15 mouse cellular contexts compared by ENCODE assay signal in genomic region chr10:17528116-17528515, GRCm38 (mm10).
DNase-seq lines count a peak whose midpoint lies in the region; ATAC-seq and TF ChIP-seq lines count a peak whose summit lies in the region.
"Had no signal": no experiment of that assay in that cellular context is flagged by ENCODE, and none has a peak within 500 bp of the region (broad histone marks: within the 10 kb centered on the region; RNA-seq: fewer than 3 reads in every experiment).

No protein-coding gene starts in this region.

- WGBS in heart, adult 2 months: 10% methylated on average over 2 of the region's 2 CpGs
- WGBS in small intestine, adult 2 months: 55% methylated on average over 2 of the region's 2 CpGs

- TF ChIP-seq POLR2A in heart, adult 2 months (IDR thresholded peaks at IDR 0.05; ENCODE audit: insufficient read depth, low read depth, low read length): no peak
- no peak for TF ChIP-seq POLR2A in small intestine, adult 2 months (IDR thresholded peaks at IDR 0.05; ENCODE audit: low read depth, low read length)

- no peaks in the 10 kb centered on the region for H3K79me2 ChIP-seq in heart, adult 2 months (replicated peaks; ENCODE audit: control insufficient read depth, insufficient read depth, low read length)

- ATAC-seq in common myeloid progenitor, adult 5-6 weeks (replicated peaks; ENCODE audit: low read depth, poor library complexity, severe bottlenecking): peak; percentile 72
- ATAC-seq: CD4-positive, CD25-positive, alpha-beta regulatory T cell, adult 4 months; forebrain, embryonic 15.5 days; midbrain, embryonic 15.5 days; Patski had no signal

- intact Hi-C loops in heart, adult 2 months (cut with DNase I): no loop called here

- no peaks in the 10 kb centered on the region for H3K36me3 ChIP-seq in heart, adult 2 months (ENCODE audit: control insufficient read depth, insufficient read depth, low read length)
- no peaks in the 10 kb centered on the region for H3K36me3 ChIP-seq in small intestine, adult 2 months (ENCODE audit: control insufficient read depth, insufficient read depth, low read length)
- H3K36me3 ChIP-seq: embryonic facial prominence, embryonic 15.5 days; forebrain, embryonic 15.5 days; midbrain, embryonic 15.5 days had no signal

- H3K27me3 ChIP-seq in heart, adult 2 months (ENCODE audit: control insufficient read depth, insufficient read depth, low read length): no peaks in the 10 kb centered on the region
- H3K27me3 ChIP-seq in small intestine, adult 2 months (ENCODE audit: control insufficient read depth, insufficient read depth, low read length): no peaks in the 10 kb centered on the region
- H3K27me3 ChIP-seq: embryonic facial prominence, embryonic 15.5 days; forebrain, embryonic 15.5 days; midbrain, embryonic 15.5 days; Patski had no signal

- H3K27ac ChIP-seq in heart, adult 2 months: no peak overlapping the region
- H3K27ac ChIP-seq in small intestine, adult 2 months (ENCODE audit: insufficient read depth, low read depth, low read length): 0 out of 2 replicates have a peak overlapping the region, but pooled peaks have one; percentile 5
- H3K27ac ChIP-seq: embryonic facial prominence, embryonic 15.5 days; forebrain, embryonic 15.5 days; layer of hippocampus, adult 2 months; midbrain, embryonic 15.5 days had no signal

- no peaks in the 10 kb centered on the region; the same call in none of the 2 replicates for H3K4me1 ChIP-seq in heart, adult 2 months (ENCODE audit: control insufficient read depth, insufficient read depth, low read length)
- H3K4me1 ChIP-seq in small intestine, adult 2 months (ENCODE audit: control insufficient read depth, insufficient read depth, insufficient read length, low read length): peaks cover 12% of the 10 kb centered on the region
- H3K4me1 ChIP-seq: embryonic facial prominence, embryonic 15.5 days; forebrain, embryonic 15.5 days; midbrain, embryonic 15.5 days had no signal

- DNase-seq in heart, adult 11 months: peak; percentile 93
- DNase-seq in heart, adult 2 months: no peak
- DNase-seq in kidney, postnatal 10 days: peak; percentile 41
- no peak for DNase-seq in kidney, adult 9 months
- no peak for DNase-seq in layer of hippocampus, adult 8-10 months (ENCODE audit: low spot score in 2 of 2)
- DNase-seq in testis, postnatal 10 days (ENCODE audit: low spot score): no peak
- DNase-seq: cerebellum, adult 9-11 months had no signal

- H3K9ac ChIP-seq in heart, adult 2 months (ENCODE audit: low read depth, low read length): no peak overlapping the region
- H3K9ac ChIP-seq: embryonic facial prominence, embryonic 15.5 days; forebrain, embryonic 15.5 days; midbrain, embryonic 15.5 days had no signal

- TF ChIP-seq EP300 in heart, adult 2 months (IDR thresholded peaks at IDR 0.05; ENCODE audit: insufficient read depth, low read depth, low read length): no peak

- no peak overlapping the region for H3K4me3 ChIP-seq in heart, adult 2 months
- no peak overlapping the region for H3K4me3 ChIP-seq in small intestine, adult 2 months (ENCODE audit: low read depth, low read length)
- H3K4me3 ChIP-seq: embryonic facial prominence, embryonic 15.5 days; forebrain, embryonic 15.5 days; layer of hippocampus, adult 2 months; midbrain, embryonic 15.5 days had no signal

- no peak for TF ChIP-seq CTCF in heart, adult 2 months (IDR thresholded peaks at IDR 0.05)
- TF ChIP-seq CTCF in small intestine, adult 2 months (IDR thresholded peaks at IDR 0.05; ENCODE audit: extremely low read depth, insufficient read length, insufficient replicate concordance, low read depth, low read length): no peak

Comparison
In these comparisons a context has a peak if more than half of its experiments do, and no peak if none do; other contexts are left out.
1. DNase-seq: peak in heart, adult 11 months (single experiment) and kidney, postnatal 10 days (single experiment); none in heart, adult 2 months (0 of 2), kidney, adult 9 months (single experiment), layer of hippocampus, adult 8-10 months (0 of 2) and testis, postnatal 10 days (single experiment).